8 mouse cellular contexts compared by ENCODE assay signal in genomic region chr9:100644071-100644771, GRCm38 (mm10). TPM values are rescaled to one million over a fixed set of nuclear protein-coding genes. Genes with fewer than 3 reads are reported as not detected.
DNase-seq lines count a peak whose midpoint lies in the region; ATAC-seq and TF ChIP-seq lines count a peak whose summit lies in the region.

No protein-coding gene starts in this region.

- under 1% methylated on average over 47 of the region's 64 CpGs for WGBS in heart, embryonic 14.5 days
- under 1% methylated on average over 40 of the region's 64 CpGs for WGBS in liver, embryonic 11.5 days

- H3K79me3 ChIP-seq in C2C12 (ENCODE audit: low read depth): peaks cover 50% of the 10 kb centered on the region

- peak overlapping the region; percentile 95 to 99 for H3K27ac ChIP-seq in heart, embryonic 14.5 days (replicated peaks in 1 of 2; ENCODE audit: control insufficient read depth in 1 of 2, insufficient read depth in 1 of 2, low read depth in 2 of 2, low read length in 2 of 2)
- H3K27ac ChIP-seq in liver, embryonic 11.5 days (ENCODE audit: low read depth, low read length): peak overlapping the region; percentile 99

- H3K4me2 ChIP-seq in heart, embryonic 14.5 days (ENCODE audit: low read length): peak overlapping the region; percentile 71
- peak overlapping the region; percentile 75 for H3K4me2 ChIP-seq in liver, embryonic 11.5 days

- no peaks in the 10 kb centered on the region for H3K9me3 ChIP-seq in erythroblast, embryonic 14.5 days (ENCODE audit: control insufficient read depth, low read length)
- H3K9me3 ChIP-seq in heart, embryonic 14.5 days (ENCODE audit: control insufficient read depth, low read length): peaks cover 3% of the 10 kb centered on the region; the same call in 1 of the 2 replicates
- H3K9me3 ChIP-seq in liver, embryonic 11.5 days (ENCODE audit: control insufficient read depth, low read length): no peaks in the 10 kb centered on the region

- peak overlapping the region; percentile 97 for H3K9ac ChIP-seq in heart, embryonic 14.5 days (ENCODE audit: low read length)
- peak overlapping the region; percentile 99 for H3K9ac ChIP-seq in liver, embryonic 11.5 days (ENCODE audit: low read depth, low read length)

- peak overlapping the region; percentile 82 for H3ac ChIP-seq in C2C12 (ENCODE audit: control insufficient read depth, insufficient read length, low read depth)

- TF ChIP-seq CTCF in C2C12 (IDR thresholded peaks at IDR 0.05; ENCODE audit: control insufficient read depth, insufficient read depth, insufficient read length): no peak

- peaks cover 46% of the 10 kb centered on the region for H3K4me1 ChIP-seq in erythroblast, embryonic 14.5 days (ENCODE audit: control insufficient read depth)
- peaks cover 2 to 17% of the 10 kb centered on the region in 2 experiments; a peak in 3 of 4 replicates for H3K4me1 ChIP-seq in heart, embryonic 14.5 days (ENCODE audit: control insufficient read depth in 2 of 2, insufficient read depth in 2 of 2, low read length in 2 of 2)
- peaks cover 14% of the 10 kb centered on the region for H3K4me1 ChIP-seq in liver, embryonic 11.5 days (replicated peaks; ENCODE audit: control insufficient read depth, insufficient read depth, low read length)

- DNase-seq in brain, adult 2 months (ENCODE audit: low read depth, low spot score): peak; percentile 82
- peak; percentile 86 for DNase-seq in kidney, postnatal 10 days
- DNase-seq in liver, embryonic 11.5 days (ENCODE audit: low spot score): peak; percentile 79
- peak; percentile 63 to 84 for DNase-seq in spleen, postnatal 4 days (ENCODE audit: low spot score in 2 of 2)

- ATAC-seq in heart, embryonic 14.5 days (ENCODE audit: insufficient number of reproducible peaks, insufficient read depth, low FRiP score, low read depth): peak; percentile 28
- ATAC-seq in liver, embryonic 11.5 days (replicated peaks; ENCODE audit: low FRiP score): peak; percentile 50
- 0 out of 2 replicates have a peak, but pooled peaks have one; percentile 2 for ATAC-seq in monocyte, adult 5-6 weeks (replicated peaks; ENCODE audit: insufficient number of reproducible peaks, low FRiP score, low TSS enrichment, poor library complexity, severe bottlenecking)

- no peaks in the 10 kb centered on the region for H3K36me3 ChIP-seq in C2C12 (ENCODE audit: control insufficient read depth, insufficient read depth)
- H3K36me3 ChIP-seq in erythroblast, embryonic 14.5 days (ENCODE audit: control insufficient read depth): peaks cover 5% of the 10 kb centered on the region
- no peaks in the 10 kb centered on the region for H3K36me3 ChIP-seq in heart, embryonic 14.5 days (ENCODE audit: control insufficient read depth, insufficient read depth, low read length)
- H3K36me3 ChIP-seq in liver, embryonic 11.5 days (ENCODE audit: control insufficient read depth, insufficient read depth, low read length): no peaks in the 10 kb centered on the region

- peak overlapping the region; percentile 42 for H3K4me3 ChIP-seq in C2C12 (ENCODE audit: insufficient read depth, poor library complexity, severe bottlenecking)
- peak overlapping the region; percentile 99 for H3K4me3 ChIP-seq in erythroblast, embryonic 14.5 days (replicated peaks)
- peak overlapping the region; percentile 87 to 88 for H3K4me3 ChIP-seq in heart, embryonic 14.5 days (ENCODE audit: control insufficient read depth in 1 of 2, insufficient read depth in 1 of 2, low read depth in 1 of 2, low read length in 2 of 2)
- peak overlapping the region; percentile 92 for H3K4me3 ChIP-seq in liver, embryonic 11.5 days (ENCODE audit: low read depth, low read length)

- peaks cover 53% of the 10 kb centered on the region for H3K79me2 ChIP-seq in C2C12 (ENCODE audit: control insufficient read depth, insufficient read depth)

- H3K27me3 ChIP-seq in C2C12 (ENCODE audit: control insufficient read depth, insufficient read depth, insufficient read length): no peaks in the 10 kb centered on the region
- H3K27me3 ChIP-seq in erythroblast, embryonic 14.5 days (ENCODE audit: control insufficient read depth): no peaks in the 10 kb centered on the region
- no peaks in the 10 kb centered on the region for H3K27me3 ChIP-seq in heart, embryonic 14.5 days (ENCODE audit: control insufficient read depth, insufficient read depth, low read length)
- H3K27me3 ChIP-seq in liver, embryonic 11.5 days (replicated peaks; ENCODE audit: control insufficient read depth, insufficient read depth, low read length): no peaks in the 10 kb centered on the region

TF ChIP-seq in C2C12, 6 proteins besides CTCF, POLR2A, EP300 and RAD21:
- TF ChIP-seq CEBPB (IDR thresholded peaks at IDR 0.05; ENCODE audit: low read depth) (no peak), USF1 (IDR thresholded peaks at IDR 0.05; ENCODE audit: low read depth) (peak; percentile 30), FOSL1 (IDR thresholded peaks at IDR 0.05; ENCODE audit: insufficient read depth, low read length, poor library complexity, severe bottlenecking) (no peak), MYOD1 (IDR thresholded peaks at IDR 0.05; ENCODE audit: control insufficient read depth, insufficient read length, low read depth) (no peak)

RNA-seq across cellular contexts. Expression of gene Stag1, which starts 46.6 kb away (rescaled TPM):
- polyA plus RNA-seq in C2C12 (2012; fragmentation: generic; extraction: Trizol): 6.6 TPM
- 0.50 and 0.56 TPM in 2 replicates for polyA plus RNA-seq in erythroblast, embryonic 14.5 days (2012)
- polyA plus RNA-seq in heart, embryonic 14.5 days (2014; fragmentation: Nextera tagmentation; extraction: Ambion mirVana): 34.4 and 34.8 TPM in 2 replicates
- polyA plus RNA-seq in liver, embryonic 11.5 days (2014; fragmentation: Nextera tagmentation; extraction: Ambion mirVana): 32.3 and 39.4 TPM in 2 replicates
- total RNA-seq in monocyte, adult 5-6 weeks (2017): 88.0 to 131 TPM (median 96.2 TPM) in 3 replicates

Comparison
In these comparisons a context has a peak if more than half of its experiments do, and no peak if none do; other contexts are left out.
1. Peak in every context shown above with its lines: DNase-seq, ATAC-seq, H3K4me3 ChIP-seq and H3K27ac ChIP-seq.
2. H3K4me3 ChIP-seq: peak in every context shown above with its lines; median percentile 99 in erythroblast, embryonic 14.5 days; 92 in liver, embryonic 11.5 days; 88 in heart, embryonic 14.5 days; 42 in C2C12.